13 mouse cellular contexts compared by ENCODE assay signal in genomic region chr10:126521836-126522815, GRCm38 (mm10).
DNase-seq lines count a peak whose midpoint lies in the region; ATAC-seq and TF ChIP-seq lines count a peak whose summit lies in the region.
"Had no signal": no experiment of that assay in that cellular context is flagged by ENCODE, and none has a peak within 500 bp of the region (broad histone marks: within the 10 kb centered on the region; RNA-seq: fewer than 3 reads in every experiment).

No protein-coding gene starts in this region.

- no peak for ATAC-seq in neural tube, embryonic 15.5 days (ENCODE audit: low FRiP score)
- ATAC-seq in neural tube, embryonic 11.5 days (ENCODE audit: insufficient read depth, low FRiP score, low TSS enrichment) = no peak
- no peak for ATAC-seq in kidney, embryonic 15.5 days (replicated peaks; ENCODE audit: low FRiP score)
- ATAC-seq in liver, embryonic 11.5 days (replicated peaks; ENCODE audit: low FRiP score) = no peak

- TF ChIP-seq POLR2A in embryonic fibroblast, embryonic 13.5 days (IDR thresholded peaks at IDR 0.05; ENCODE audit: low read depth, low read length) = no peak

- no peaks in the 10 kb centered on the region for H3K36me3 ChIP-seq in neural tube, embryonic 15.5 days
- H3K36me3 ChIP-seq in neural tube, embryonic 11.5 days (ENCODE audit: control insufficient read depth, insufficient read depth, low read length) = no peaks in the 10 kb centered on the region
- H3K36me3 ChIP-seq in kidney, embryonic 15.5 days = no peaks in the 10 kb centered on the region
- no peaks in the 10 kb centered on the region for H3K36me3 ChIP-seq in liver, embryonic 11.5 days (ENCODE audit: control insufficient read depth, insufficient read depth, low read length)
- H3K36me3 ChIP-seq: lung, embryonic 15.5 days had no signal

- H3K27me3 ChIP-seq in neural tube, embryonic 15.5 days (replicated peaks) = no peaks in the 10 kb centered on the region
- no peaks in the 10 kb centered on the region for H3K27me3 ChIP-seq in neural tube, embryonic 11.5 days (ENCODE audit: control insufficient read depth, insufficient read depth, low read length)
- no peaks in the 10 kb centered on the region for H3K27me3 ChIP-seq in kidney, embryonic 15.5 days
- H3K27me3 ChIP-seq in liver, embryonic 11.5 days (replicated peaks; ENCODE audit: control insufficient read depth, insufficient read depth, low read length) = no peaks in the 10 kb centered on the region
- H3K27me3 ChIP-seq: lung, embryonic 15.5 days; megakaryocyte, embryonic 14.5 days had no signal

- H3K9ac ChIP-seq in neural tube, embryonic 15.5 days (replicated peaks) = no peak overlapping the region
- no peak overlapping the region for H3K9ac ChIP-seq in neural tube, embryonic 11.5 days (ENCODE audit: low read length)
- no peak overlapping the region for H3K9ac ChIP-seq in kidney, embryonic 15.5 days
- H3K9ac ChIP-seq in liver, embryonic 11.5 days (ENCODE audit: low read depth, low read length) = no peak overlapping the region
- H3K9ac ChIP-seq: lung, embryonic 15.5 days had no signal

- no peaks in the 10 kb centered on the region for H3K9me3 ChIP-seq in neural tube, embryonic 15.5 days (replicated peaks)
- no peaks in the 10 kb centered on the region for H3K9me3 ChIP-seq in neural tube, embryonic 11.5 days (ENCODE audit: control insufficient read depth, low read length)
- no peaks in the 10 kb centered on the region for H3K9me3 ChIP-seq in kidney, embryonic 15.5 days (replicated peaks)
- H3K9me3 ChIP-seq in liver, embryonic 11.5 days (ENCODE audit: control insufficient read depth, low read length) = no peaks in the 10 kb centered on the region
- H3K9me3 ChIP-seq: lung, embryonic 15.5 days had no signal

- 43% methylated on average over 7 of the region's 7 CpGs for WGBS in neural tube, embryonic 15.5 days
- WGBS in neural tube, embryonic 11.5 days = 49% methylated on average over 7 of the region's 7 CpGs
- 42% methylated on average over 7 of the region's 7 CpGs for WGBS in kidney, embryonic 15.5 days
- 66% methylated on average over 7 of the region's 7 CpGs for WGBS in liver, embryonic 11.5 days

- H3K4me1 ChIP-seq in neural tube, embryonic 15.5 days = peaks cover 11% of the 10 kb centered on the region; the same call in 1 of the 2 replicates
- H3K4me1 ChIP-seq in embryonic fibroblast, embryonic 13.5 days (ENCODE audit: control insufficient read depth, insufficient read depth, low read length) = peaks cover 17% of the 10 kb centered on the region
- peaks cover 7% of the 10 kb centered on the region; the same call in 1 of the 2 replicates for H3K4me1 ChIP-seq in neural tube, embryonic 11.5 days (ENCODE audit: control insufficient read depth, insufficient read depth, low read length)
- peaks cover 16% of the 10 kb centered on the region; the same call in 1 of the 2 replicates for H3K4me1 ChIP-seq in kidney, embryonic 15.5 days
- H3K4me1 ChIP-seq in liver, embryonic 11.5 days (replicated peaks; ENCODE audit: control insufficient read depth, insufficient read depth, low read length) = no peaks in the 10 kb centered on the region
- H3K4me1 ChIP-seq: lung, embryonic 15.5 days; megakaryocyte, embryonic 14.5 days had no signal

- no peak for TF ChIP-seq CTCF in embryonic fibroblast, embryonic 13.5 days (IDR thresholded peaks at IDR 0.05; ENCODE audit: borderline replicate concordance, insufficient read depth, low read length)

- H3K27ac ChIP-seq in neural tube, embryonic 15.5 days (replicated peaks) = no peak overlapping the region
- H3K27ac ChIP-seq in embryonic fibroblast, embryonic 13.5 days (ENCODE audit: insufficient read depth, low read length) = peak overlapping the region; percentile 90
- H3K27ac ChIP-seq in neural tube, embryonic 11.5 days (ENCODE audit: low read depth, low read length) = 0 out of 2 replicates have a peak overlapping the region, but pooled peaks have one; percentile 29
- no peak overlapping the region for H3K27ac ChIP-seq in kidney, embryonic 15.5 days
- no peak overlapping the region for H3K27ac ChIP-seq in liver, embryonic 11.5 days (ENCODE audit: low read depth, low read length)
- H3K27ac ChIP-seq: heart, adult 2 months; lung, embryonic 15.5 days had no signal

- no peak overlapping the region for H3K4me2 ChIP-seq in neural tube, embryonic 15.5 days
- no peak overlapping the region for H3K4me2 ChIP-seq in neural tube, embryonic 11.5 days (ENCODE audit: low read depth)
- H3K4me2 ChIP-seq in kidney, embryonic 15.5 days = no peak overlapping the region
- H3K4me2 ChIP-seq in liver, embryonic 11.5 days = no peak overlapping the region
- H3K4me2 ChIP-seq: lung, embryonic 15.5 days had no signal

- DNase-seq in embryo, embryonic 10 days (ENCODE audit: low spot score) = peak; percentile 19
- no peak for DNase-seq in embryo, embryonic 9.5 days (ENCODE audit: extremely low spot score)
- peak; percentile 38 for DNase-seq in neural tube, embryonic 10.5 days (ENCODE audit: extremely low spot score, low spot score)
- DNase-seq in neural tube, embryonic 11.5 days (ENCODE audit: low spot score) = peak; percentile 21
- DNase-seq in liver, embryonic 11.5 days (ENCODE audit: low spot score) = no peak
- DNase-seq: B cell, adult 2 months; heart, adult 2 months; left cerebral cortex, postnatal 4 days had no signal

- H3K4me3 ChIP-seq in neural tube, embryonic 15.5 days (replicated peaks) = no peak overlapping the region
- H3K4me3 ChIP-seq in embryonic fibroblast, embryonic 13.5 days (ENCODE audit: insufficient read depth, low read length) = no peak overlapping the region
- no peak overlapping the region for H3K4me3 ChIP-seq in neural tube, embryonic 11.5 days (ENCODE audit: low read depth, low read length)
- H3K4me3 ChIP-seq in kidney, embryonic 15.5 days (replicated peaks) = no peak overlapping the region
- no peak overlapping the region for H3K4me3 ChIP-seq in liver, embryonic 11.5 days (ENCODE audit: low read depth, low read length)
- H3K4me3 ChIP-seq: heart, adult 2 months; lung, embryonic 15.5 days; megakaryocyte, embryonic 14.5 days had no signal

Comparison
In these comparisons a context has a peak if more than half of its experiments do, and no peak if none do; other contexts are left out.
1. DNase-seq: peak in embryo, embryonic 10 days (single experiment), neural tube, embryonic 10.5 days (single experiment) and neural tube, embryonic 11.5 days (single experiment); none in embryo, embryonic 9.5 days (single experiment) and liver, embryonic 11.5 days (single experiment).
2. H3K27ac ChIP-seq: peak in embryonic fibroblast, embryonic 13.5 days (single experiment) and neural tube, embryonic 11.5 days (single experiment); none in neural tube, embryonic 15.5 days (single experiment), kidney, embryonic 15.5 days (single experiment) and liver, embryonic 11.5 days (single experiment).